Mouse (Mus musculus) brain, adult 2 months (tissue): ENCODE measurements around the gene Gal3st4.
A peak's percentile ranks its signal among the peaks of the same experiment; 100 is the strongest.

Experiments used
- DNase-seq: peaks from one replicate; pipeline ENCODE4 v3.0.0; 2011; ENCODE audit warnings: low read depth, low spot score

Gal3st4 gene

DNA sequence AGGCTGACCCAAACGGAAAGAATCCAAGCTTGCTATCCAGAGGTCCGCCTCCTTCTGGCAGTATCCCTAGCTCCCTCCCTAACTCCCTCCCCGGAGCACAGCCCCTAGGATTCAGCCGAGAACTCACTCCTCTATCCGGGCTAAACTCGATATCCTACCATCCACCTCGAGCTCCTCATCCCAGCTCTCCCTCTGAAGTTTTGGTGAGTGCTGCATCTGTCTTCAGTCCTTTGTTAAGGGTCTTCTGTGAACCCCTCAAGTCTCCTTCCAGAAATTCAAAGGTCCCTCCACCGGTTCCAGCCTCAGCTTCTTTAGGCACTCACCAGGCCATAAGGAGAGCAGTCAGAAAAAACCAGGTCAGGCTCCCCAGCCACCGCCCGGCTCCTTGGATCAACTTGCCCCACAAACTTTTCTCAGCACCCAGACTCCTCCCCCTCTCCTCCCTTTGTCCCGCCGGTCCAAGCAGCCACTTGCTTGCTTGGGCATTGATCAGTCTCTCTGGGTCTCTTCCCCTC lies at the start of gene Gal3st4:
Gal3st4 (minus strand) TSS at position 432 of the 515 bp plus-strand sequence.
- DNase-seq, result no peak

- no peak for DNase-seq
Observed at GRCm38 (mm10) chr5:138312795-138313194, 40.2 kb upstream of the Gal3st4 start.

GRCm38 (mm10) chr5:138299613-138300012 lies 27.0 kb upstream of the Gal3st4 start:
- DNase-seq, result no peak

DNA sequence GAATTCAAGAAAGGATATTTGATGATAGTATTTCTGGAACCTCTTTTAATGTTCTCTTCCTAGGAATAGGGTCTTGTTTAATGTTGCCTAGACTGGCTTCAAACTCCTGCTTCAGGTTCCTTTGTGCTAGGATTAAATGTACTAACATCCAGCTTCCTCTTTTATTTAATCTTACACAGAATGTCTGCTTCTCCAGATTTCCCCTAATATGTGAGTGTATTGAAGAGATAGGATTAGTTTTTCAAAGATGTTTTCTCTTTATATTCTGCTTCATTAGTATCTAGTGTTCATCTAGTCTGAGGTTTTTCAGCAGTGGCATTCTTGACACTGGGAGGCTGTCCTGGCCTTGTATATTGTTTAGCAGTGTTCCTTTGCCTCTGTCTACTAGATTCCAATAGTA lies 21.5 kb upstream of the Gal3st4 start:
- DNase-seq, result no peak

DNA sequence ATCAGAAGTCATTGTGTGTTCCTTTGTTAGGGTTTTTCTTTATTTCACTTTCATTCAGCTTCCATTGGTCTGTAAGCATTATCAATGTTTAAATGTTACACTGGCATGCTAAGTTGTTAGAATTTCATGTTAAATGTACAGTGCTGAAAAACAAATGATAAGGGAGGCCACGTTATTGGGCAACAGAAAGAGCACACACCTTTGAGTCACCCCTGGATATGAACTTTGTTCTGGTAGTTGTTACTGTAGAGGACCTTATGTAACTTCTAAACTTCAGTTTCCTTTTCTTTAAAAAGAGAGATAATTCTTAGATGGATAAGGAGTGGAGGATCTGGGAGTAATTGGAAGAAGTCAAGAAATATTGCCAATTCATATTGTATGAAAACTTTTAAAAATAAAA lies 19.0 kb upstream of the Gal3st4 start:
- DNase-seq, result no peak

DNA sequence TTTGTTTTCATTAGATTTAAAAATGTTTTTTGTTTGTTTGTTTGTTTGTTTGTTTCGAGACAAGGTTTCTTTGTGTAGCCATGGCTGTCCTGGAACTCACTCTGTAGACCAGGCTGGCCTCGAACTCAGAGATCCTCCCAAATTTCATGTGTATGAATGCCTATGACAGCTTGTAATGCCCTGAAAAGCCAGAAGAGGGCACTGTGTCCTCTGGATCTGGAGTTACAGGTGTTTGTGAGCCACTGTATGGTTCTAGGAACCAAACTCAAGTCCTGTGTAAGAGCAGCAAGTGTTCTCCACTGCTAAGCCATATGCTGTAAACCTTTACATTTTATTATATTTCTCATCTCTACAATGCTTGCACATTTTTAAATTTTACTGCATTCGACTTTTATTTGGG lies 15.2 kb upstream of the Gal3st4 start:
- DNase-seq, result no peak

DNA sequence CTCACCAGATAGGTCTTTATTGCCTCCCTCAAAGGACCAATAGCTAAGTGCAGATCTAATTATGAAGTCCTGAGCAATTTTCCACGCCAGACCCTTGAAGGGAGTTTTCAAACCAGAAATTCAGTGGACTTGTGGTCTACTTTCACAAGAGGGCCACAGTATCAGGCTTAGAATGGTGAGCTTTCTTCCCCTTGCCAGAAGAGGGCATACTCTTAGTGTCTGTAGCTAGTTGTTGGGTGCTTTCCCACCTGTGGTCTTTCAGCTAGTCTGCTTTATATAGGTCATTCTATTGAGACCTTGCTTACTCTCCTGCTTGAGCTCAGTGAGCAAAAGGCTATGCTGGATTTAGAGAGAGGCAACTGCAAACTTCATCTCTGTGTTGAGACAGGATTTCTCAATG lies 10.9 kb upstream of the Gal3st4 start:
- DNase-seq, result no peak

DNA sequence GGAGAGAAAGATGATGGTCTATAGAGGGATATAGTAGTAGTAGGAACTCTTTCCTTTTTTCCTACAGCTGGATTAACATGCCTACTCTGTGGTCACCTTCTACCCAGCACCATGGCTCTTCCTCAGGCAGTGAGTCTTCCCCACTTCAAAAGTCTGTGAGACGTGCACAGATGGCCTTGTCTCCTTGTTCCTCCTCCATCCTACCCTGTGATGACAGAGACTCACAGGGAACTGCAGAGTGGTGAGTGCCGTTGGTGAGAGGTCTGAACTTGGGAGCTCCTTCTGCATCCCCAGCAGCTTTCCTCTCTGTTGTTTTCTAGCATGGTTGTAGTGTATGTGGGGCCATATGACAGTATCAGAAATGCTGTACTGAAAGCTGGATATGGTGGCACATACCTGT lies 9.2 kb upstream of the Gal3st4 start:
- no peak for DNase-seq

DNA sequence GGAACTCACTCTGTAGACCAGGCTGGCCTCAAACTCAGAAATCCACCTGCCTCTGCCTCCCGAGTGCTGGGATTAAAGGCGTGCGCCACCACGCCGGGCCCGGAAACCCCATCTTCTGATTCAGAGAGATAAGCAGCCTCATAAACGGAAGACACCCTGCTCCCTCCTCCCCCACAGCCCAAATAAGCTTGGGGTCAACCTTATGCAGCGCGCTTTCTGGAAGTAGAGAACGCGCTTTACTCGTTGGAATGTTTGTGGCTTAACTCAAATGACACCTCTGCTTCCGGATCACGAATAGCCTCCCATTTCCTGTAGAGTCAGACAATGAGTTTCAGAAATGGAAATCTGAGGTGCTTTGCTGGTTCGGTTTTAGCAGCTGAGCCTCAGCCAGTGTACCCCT lies 8.2 kb upstream of the Gal3st4 start:
- no peak for DNase-seq

GRCm38 (mm10) chr5:138280425-138280768 lies 7.8 kb upstream of the Gal3st4 start:
- DNase-seq, result no peak

DNA sequence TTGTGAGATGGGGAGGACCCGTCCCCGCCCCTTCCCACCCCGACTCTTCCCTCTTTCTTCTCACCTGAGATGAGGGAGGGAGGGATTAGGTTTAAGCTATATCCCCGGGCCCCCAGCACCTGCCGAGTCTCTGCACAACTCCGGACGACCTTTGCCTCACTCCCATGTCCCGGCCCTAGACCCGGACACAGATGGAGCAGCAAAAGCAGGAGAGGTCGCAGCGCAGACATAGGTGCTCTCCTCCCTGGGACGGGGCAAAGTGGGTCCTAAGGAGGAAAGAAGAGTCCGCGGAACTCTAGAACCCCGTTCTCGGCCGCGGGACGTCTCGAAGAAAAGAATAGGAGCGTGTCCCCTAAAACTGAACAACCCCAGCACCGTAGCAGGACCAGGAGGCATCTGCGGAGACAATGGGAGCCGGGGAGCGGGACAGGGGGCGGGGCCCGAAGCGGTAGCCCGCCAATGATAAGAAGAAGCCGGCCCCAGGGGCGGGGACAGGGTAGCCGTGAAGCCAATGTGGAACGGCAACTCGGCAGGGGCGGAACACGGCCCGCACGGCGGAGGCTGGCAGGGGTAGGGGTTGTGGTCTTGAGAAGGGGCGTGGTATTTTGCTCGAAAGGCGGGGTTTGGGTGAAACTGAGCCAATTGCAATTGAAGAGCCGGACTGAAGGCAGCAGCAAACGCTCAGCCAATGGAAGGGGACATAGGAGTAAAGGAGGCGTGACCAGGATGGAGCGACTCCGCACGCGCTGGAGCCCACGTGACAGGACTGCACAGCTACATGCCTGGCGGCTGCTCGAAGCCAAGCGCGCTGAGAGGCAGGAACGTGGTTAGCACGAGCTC lies 7.2 kb upstream of the Gal3st4 start, which contains the start of the genes Gm43720, Gpc2 and Stag3:
Gm43720 (minus strand) TSS at position 374 of the 840 bp plus-strand sequence.
Gpc2 (minus strand) TSS at position 421 of the 840 bp plus-strand sequence.
Stag3 (plus strand) TSS at position 656 of the 840 bp plus-strand sequence.
- DNase-seq, result peak; percentile 92

DNA sequence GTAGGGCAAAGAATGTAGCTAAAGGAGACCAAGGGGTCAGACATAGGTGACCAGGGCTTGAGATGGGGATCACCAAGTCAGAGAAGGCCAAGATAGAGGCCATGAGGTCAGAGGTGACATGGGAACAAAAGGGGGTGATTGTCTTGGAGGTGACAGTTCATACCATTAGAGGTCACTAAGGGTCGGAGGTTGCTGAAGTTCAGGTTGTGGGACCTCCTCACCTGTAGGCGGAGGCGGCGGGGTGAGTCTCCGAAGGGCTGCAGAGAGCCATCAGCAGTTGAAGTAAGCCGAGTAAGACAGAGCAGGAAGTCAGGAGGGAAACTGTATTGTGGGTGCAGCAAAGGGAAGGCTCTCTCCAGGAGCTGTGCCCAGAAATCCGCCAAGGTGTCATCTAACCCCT lies 5.4 kb upstream of the Gal3st4 start:
- no peak for DNase-seq

GRCm38 (mm10) chr5:138275216-138276050 lies 2.8 kb upstream of the Gal3st4 start:
- DNase-seq, result no peak

GRCm38 (mm10) chr5:138274186-138274585 lies 1.5 kb upstream of the Gal3st4 start:
- no peak for DNase-seq

DNA sequence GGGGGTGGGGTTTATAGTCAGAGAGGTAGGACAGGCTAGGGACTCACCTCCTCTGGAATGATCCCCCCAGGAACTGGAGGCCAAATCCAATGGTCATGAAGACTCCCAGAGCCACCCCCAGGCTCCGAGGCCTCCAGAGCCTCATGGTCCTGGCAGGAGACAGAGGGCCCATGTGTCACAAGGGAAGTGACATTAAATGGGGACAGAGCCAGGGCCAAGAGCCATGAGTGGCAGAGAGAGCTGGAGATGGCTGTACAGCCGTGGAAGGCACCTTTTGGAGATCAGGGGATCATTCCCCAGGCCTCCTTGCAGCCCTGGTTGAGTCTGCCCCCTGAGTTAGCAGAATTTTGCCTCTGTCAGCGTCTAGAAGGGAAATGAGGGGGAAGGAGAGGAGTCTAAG lies 1.4 kb downstream of the Gal3st4 start:
- no peak for DNase-seq

- peak; percentile 51 for DNase-seq
Observed at GRCm38 (mm10) chr5:138268980-138269379, 3.7 kb downstream of the Gal3st4 start.

DNA sequence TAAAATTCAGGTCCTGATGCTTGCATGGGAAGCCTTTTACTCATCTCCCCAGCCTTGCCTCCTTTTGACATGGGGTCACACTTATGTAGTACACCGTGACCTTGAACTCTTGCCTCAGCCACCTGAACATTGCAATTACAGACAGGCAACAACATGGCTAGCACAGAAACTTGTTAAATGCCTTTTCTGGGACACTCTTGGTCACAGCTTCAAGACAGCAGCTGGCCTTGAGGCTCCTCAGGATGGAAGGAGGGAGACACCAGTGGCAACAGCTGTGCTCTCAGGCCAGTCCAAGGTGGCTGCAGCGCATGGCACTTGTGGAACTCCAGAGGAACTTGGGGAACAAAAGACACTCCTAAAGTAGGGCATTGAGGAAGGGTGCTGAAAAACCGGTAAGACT lies 5.5 kb downstream of the Gal3st4 start:
- no peak for DNase-seq

- DNase-seq, result no peak
Observed at GRCm38 (mm10) chr5:138265712-138266111, 6.9 kb downstream of the Gal3st4 start.

- DNase-seq, result no peak
Observed at GRCm38 (mm10) chr5:138264207-138264578, 8.4 kb downstream of the Gal3st4 start.

DNA sequence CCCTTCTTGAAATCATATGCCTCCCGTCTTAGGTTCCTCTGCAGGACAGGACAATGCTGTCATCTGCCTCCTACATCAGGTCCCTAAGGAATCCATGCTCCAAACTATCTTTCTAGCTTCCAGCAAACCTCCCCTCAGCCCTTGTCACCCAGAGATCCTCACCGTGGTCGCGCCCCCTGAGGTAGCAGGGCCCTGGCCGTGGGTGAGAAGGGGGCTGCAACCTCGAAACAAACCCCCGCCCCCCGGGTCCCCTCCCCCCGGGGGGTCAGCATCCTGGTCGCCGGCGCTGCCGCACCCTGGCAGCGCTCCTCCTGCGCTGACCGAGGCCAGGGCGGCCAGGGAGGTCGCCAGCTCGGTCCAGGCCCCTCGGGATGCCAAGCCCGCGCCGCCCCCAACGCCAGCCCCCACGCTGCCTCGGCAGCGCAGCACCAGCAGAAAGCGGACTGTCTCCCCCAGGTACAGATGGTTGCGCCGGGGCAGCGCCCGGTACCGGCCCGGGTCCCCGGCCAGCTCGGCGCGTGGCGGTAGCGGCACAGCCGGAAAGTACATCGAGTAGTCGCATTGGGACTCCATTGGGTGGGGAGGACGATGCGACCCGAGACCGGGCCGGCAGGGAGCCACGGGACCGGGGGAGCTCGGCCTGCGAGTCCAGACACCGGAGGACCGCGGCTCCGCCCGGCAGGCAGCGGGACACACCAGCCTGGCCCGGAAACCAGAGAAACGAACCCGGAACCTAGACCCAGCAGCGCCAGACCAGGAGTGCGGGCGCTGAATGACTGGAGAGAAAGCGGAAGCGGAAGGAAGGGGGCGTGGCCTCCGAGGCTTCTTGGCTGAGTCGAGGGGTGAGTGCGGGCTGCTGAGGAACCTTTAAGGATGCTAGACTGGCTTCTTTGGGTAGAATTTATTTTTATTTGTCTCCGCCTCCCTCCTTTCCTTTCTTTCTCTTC lies 9.1 kb downstream of the Gal3st4 start, which contains the start of gene BC037034:
BC037034 (minus strand) TSS at position 774 of the 947 bp plus-strand sequence.
- DNase-seq, result peak; percentile 97

- DNase-seq, result no peak
Observed at GRCm38 (mm10) chr5:138262582-138263240, 9.9 kb downstream of the Gal3st4 start.
